9 mouse cellular contexts compared by ENCODE assay signal in the genomic region with DNA sequence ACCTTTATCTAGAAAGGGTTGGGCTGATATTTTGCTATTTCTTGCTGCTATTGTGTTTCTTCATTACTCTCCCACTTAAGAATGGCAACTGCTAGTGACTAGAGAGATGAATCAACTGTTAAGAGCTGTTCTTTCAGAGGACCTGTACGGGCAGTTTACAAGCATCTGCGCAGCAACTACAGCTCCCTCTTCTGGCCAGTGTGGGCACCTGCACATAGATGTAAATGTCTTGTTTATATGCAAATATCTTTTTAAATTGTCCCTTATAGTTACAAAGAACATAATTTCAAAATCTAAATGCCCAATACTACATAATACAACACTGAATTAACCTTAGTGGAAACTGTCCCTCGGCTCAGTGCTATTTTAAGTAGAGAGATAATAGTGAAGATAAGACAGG. TPM values are rescaled to one million over a fixed set of nuclear protein-coding genes. Genes with fewer than 3 reads are reported as not detected.
DNase-seq lines count a peak whose midpoint lies in the region; ATAC-seq and TF ChIP-seq lines count a peak whose summit lies in the region.
"Had no signal": no experiment of that assay in that cellular context is flagged by ENCODE, and none has a peak within 500 bp of the region (broad histone marks: within the 10 kb centered on the region; RNA-seq: fewer than 3 reads in every experiment).

No protein-coding gene starts in this region.

- H3K9me3 ChIP-seq in kidney, embryonic 16.5 days (ENCODE audit: low read length): no peaks in the 10 kb centered on the region
- H3K9me3 ChIP-seq in stomach, postnatal 0 days (ENCODE audit: control insufficient read depth, low read length): no peaks in the 10 kb centered on the region
- H3K9me3 ChIP-seq: heart, embryonic 15.5 days had no signal

- 14% methylated on average over 3 of the region's 3 CpGs for WGBS in kidney, embryonic 16.5 days
- 10% methylated on average over 3 of the region's 3 CpGs for WGBS in stomach, postnatal 0 days

- TF ChIP-seq EP300 in stomach, postnatal 0 days (optimal IDR thresholded peaks at IDR 0.05): no peak

- H3K27ac ChIP-seq in kidney, embryonic 16.5 days (ENCODE audit: low read length): no peak overlapping the region
- H3K27ac ChIP-seq in stomach, postnatal 0 days (replicated peaks): no peak overlapping the region
- H3K27ac ChIP-seq: heart, embryonic 15.5 days had no signal

- no peaks in the 10 kb centered on the region for H3K36me3 ChIP-seq in kidney, embryonic 16.5 days (ENCODE audit: insufficient read depth, low read length)
- H3K36me3 ChIP-seq in stomach, postnatal 0 days (ENCODE audit: control insufficient read depth, insufficient read depth, low read length): no peaks in the 10 kb centered on the region

- H3K27me3 ChIP-seq in kidney, embryonic 16.5 days (ENCODE audit: insufficient read depth, low read length): peaks cover 4% of the 10 kb centered on the region; the same call in 1 of the 2 replicates
- H3K27me3 ChIP-seq in stomach, postnatal 0 days (ENCODE audit: control insufficient read depth, insufficient read depth, low read length): no peaks in the 10 kb centered on the region
- H3K27me3 ChIP-seq: heart, embryonic 15.5 days had no signal

- no peak overlapping the region for H3K9ac ChIP-seq in kidney, embryonic 16.5 days (replicated peaks; ENCODE audit: low read length)
- H3K9ac ChIP-seq in stomach, postnatal 0 days (ENCODE audit: low read length): no peak overlapping the region
- H3K9ac ChIP-seq: heart, embryonic 15.5 days had no signal

- peak; percentile 24 to 35 for DNase-seq in kidney, postnatal 4 days
- DNase-seq in CD8-positive naive resting alpha-beta T cell, adult 2 months (ENCODE audit: low read depth in 2 of 2, low spot score in 2 of 2): peak; percentile 38 to 51
- peak; percentile 59 for DNase-seq in T-cell, adult 2 months (ENCODE audit: low spot score)
- peak; percentile 77 for DNase-seq in induced T-regulatory cell, adult 2 months (ENCODE audit: low read depth)
- DNase-seq in stomach, postnatal 0 days (ENCODE audit: low spot score): no peak
- no peak for DNase-seq in layer of hippocampus, adult 11-12 months (ENCODE audit: low spot score)

- peaks cover 8% of the 10 kb centered on the region for H3K4me1 ChIP-seq in kidney, embryonic 16.5 days (ENCODE audit: insufficient read depth, low read length)
- H3K4me1 ChIP-seq in stomach, postnatal 0 days (replicated peaks; ENCODE audit: control insufficient read depth, insufficient read depth): no peaks in the 10 kb centered on the region

- peak; percentile 92 for TF ChIP-seq CTCF in stomach, postnatal 0 days (IDR thresholded peaks at IDR 0.05; ENCODE audit: low read depth)

- H3K4me2 ChIP-seq in kidney, embryonic 16.5 days (replicated peaks; ENCODE audit: low read depth, low read length): no peak overlapping the region
- H3K4me2 ChIP-seq in stomach, postnatal 0 days (replicated peaks; ENCODE audit: low read depth): no peak overlapping the region
- H3K4me2 ChIP-seq: heart, embryonic 15.5 days had no signal

- no peak for ATAC-seq in kidney, embryonic 16.5 days (ENCODE audit: low FRiP score, low TSS enrichment)
- ATAC-seq in stomach, postnatal 0 days (ENCODE audit: low FRiP score, low TSS enrichment): no peak

- H3K4me3 ChIP-seq in kidney, embryonic 16.5 days (ENCODE audit: low read length): no peak overlapping the region
- H3K4me3 ChIP-seq in stomach, postnatal 0 days (ENCODE audit: low read depth, low read length): no peak overlapping the region
- H3K4me3 ChIP-seq: heart, embryonic 15.5 days; myocyte had no signal

RNA-seq across cellular contexts. Expression of a gene that starts 2.0 kb away (rescaled TPM):
- 49.2 and 54.4 TPM in 2 replicates for polyA plus RNA-seq in kidney, embryonic 16.5 days (2015; fragmentation: Nextera tagmentation; extraction: Ambion mirVana)
- 49.2 and 51.4 TPM in 2 replicates for polyA plus RNA-seq in stomach, postnatal 0 days (2015; fragmentation: Nextera tagmentation; extraction: Ambion mirVana)

RNA-seq across cellular contexts. Expression of a gene that starts 20.8 kb away (rescaled TPM):
- not detected in 2 replicates for polyA plus RNA-seq in kidney, embryonic 16.5 days (2015; fragmentation: Nextera tagmentation; extraction: Ambion mirVana)
- 161 and 172 TPM in 2 replicates for polyA plus RNA-seq in stomach, postnatal 0 days (2015; fragmentation: Nextera tagmentation; extraction: Ambion mirVana)
- polyA plus RNA-seq: heart, embryonic 15.5 days; myocyte had no signal

RNA-seq across cellular contexts. Expression of a gene that starts 51.0 kb away (rescaled TPM):
- polyA plus RNA-seq in kidney, embryonic 16.5 days (2015; fragmentation: Nextera tagmentation; extraction: Ambion mirVana): 25.5 and 26.5 TPM in 2 replicates
- polyA plus RNA-seq in stomach, postnatal 0 days (2015; fragmentation: Nextera tagmentation; extraction: Ambion mirVana): 17.9 and 18.7 TPM in 2 replicates

Comparison
In these comparisons a context has a peak if more than half of its experiments do, and no peak if none do; other contexts are left out.
1. DNase-seq: peak in kidney, postnatal 4 days (2 of 2), CD8-positive naive resting alpha-beta T cell, adult 2 months (2 of 2), T-cell, adult 2 months (single experiment) and induced T-regulatory cell, adult 2 months (single experiment); none in stomach, postnatal 0 days (single experiment) and layer of hippocampus, adult 11-12 months (single experiment).
2. RNA of a gene that starts 20.8 kb away (polyA plus RNA-seq): 161 to 172 TPM in stomach, postnatal 0 days; not detected in kidney, embryonic 16.5 days; every median in the first group is over 100 times any median in the second.